Mouse (Mus musculus) hindbrain, embryonic 15.5 days (tissue): ENCODE data around the gene Chd1l. TPM values are rescaled to one million over a fixed set of nuclear protein-coding genes. Genes with fewer than 3 reads are reported as not detected.

Experiments used
- polyA plus RNA-seq: library from polyadenylated mRNA; unstranded; fragments of >200 nt; fragmentation: Nextera tagmentation; extraction: Ambion mirVana; gene quantifications from 2 replicates; pipeline ENCODE4 v1.2.1, GENCODE M21; 2015

Chd1l gene
- polyA plus RNA-seq, 1 experiment from 2014 or later = 6.3 TPM

Other genes with a start within 250 kb of the Chd1l start
- gene Olfr1402, start 188.2 kb downstream of the Chd1l start, polyA plus RNA-seq = not detected in 2 replicates
- gene Fmo5, start 18.6 kb upstream of the Chd1l start, polyA plus RNA-seq = 0.62 and 1.2 TPM in 2 replicates
- 15.0 and 15.5 TPM in 2 replicates for gene Prkab2, start 48.0 kb upstream of the Chd1l start, polyA plus RNA-seq
- not detected in 2 replicates for gene Gm17651, start 64.5 kb upstream of the Chd1l start, polyA plus RNA-seq